Mouse (Mus musculus): ENCODE results near the gene Lmf1.

Gene Lmf1

DNA sequence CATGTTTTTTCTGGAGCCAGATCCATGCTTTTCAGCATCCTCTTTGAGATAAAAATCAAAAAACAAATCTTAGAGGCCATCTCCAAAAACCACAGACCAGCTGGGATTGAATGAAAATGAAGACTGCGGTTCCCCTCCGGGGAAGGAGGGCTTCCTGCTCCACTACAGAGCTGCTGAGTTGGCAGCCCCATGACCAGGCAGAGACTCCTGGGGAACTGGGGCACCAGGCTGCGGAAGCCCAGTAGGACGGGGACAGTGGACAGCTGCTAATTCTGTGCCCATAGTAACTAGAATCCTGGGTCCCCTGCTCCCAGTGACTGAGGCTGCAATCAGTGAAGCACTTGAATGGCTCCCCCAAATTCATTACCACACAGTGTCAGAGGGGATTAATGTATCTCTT is 102.8 kb downstream of the Lmf1 start:
- ATAC-seq (ENCODE audit: insufficient number of reproducible peaks, low FRiP score, low TSS enrichment): no peak

DNA sequence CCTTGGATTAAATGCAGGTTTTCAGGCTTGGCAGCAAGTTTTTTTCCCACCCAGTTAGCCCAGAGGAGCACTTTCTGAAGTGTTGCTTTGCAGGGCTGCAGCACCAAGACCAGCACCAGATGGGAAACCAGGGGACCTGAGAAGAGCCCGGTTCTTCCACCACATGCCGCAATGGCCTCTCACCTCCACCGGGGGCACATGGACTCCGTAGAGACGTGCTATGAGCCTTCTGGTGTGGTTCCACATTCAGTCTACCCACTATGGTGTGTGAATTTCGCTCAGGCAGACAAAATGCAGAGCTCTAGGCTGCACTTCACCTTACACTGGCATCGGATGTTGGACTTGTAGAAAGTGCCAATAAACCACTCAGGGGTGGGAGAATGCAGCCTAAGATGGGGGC is 107.4 kb downstream of the Lmf1 start:
- ATAC-seq (ENCODE audit: insufficient number of reproducible peaks, low FRiP score, low TSS enrichment): no peak

DNA sequence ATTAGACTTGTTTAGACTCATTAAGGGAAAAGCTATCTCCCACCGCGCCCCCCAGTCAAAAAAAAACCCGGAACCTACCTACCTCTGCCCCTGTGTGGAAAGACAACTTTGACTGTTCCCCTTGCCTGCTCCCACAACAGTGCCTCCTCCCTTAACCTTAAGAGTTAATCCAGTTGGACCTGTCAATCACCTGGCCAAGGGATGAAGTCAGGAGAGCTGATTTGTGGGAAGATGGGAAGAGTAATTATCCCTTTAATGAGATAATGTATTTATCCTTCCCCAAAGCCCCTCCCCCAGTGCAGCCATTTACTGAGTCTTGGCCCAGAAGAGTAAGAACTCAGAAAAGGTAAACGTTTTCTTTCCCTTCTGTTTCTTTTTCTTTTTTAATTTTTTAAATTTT is 110.0 kb downstream of the Lmf1 start:
- ATAC-seq (ENCODE audit: insufficient number of reproducible peaks, low FRiP score, low TSS enrichment): no peak

DNA sequence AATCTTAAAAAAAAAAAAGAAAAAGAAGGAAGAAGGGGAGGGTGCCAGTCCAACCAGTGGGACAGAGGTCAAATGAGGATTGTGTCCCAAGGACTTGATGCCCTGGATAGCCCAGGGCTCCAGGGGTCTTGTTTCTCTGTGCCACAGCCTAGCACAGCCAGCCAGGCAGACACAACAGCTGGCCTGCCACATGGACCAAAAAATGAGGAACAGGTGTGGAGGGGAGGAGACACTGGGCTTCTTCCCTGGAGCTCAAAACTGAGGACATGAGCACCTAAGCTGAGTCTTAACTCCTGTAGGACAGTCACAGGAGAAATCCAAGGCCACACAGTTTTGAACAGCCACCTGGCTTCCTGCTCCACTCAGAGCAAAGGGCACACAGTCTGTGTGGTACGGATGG is 117.4 kb downstream of the Lmf1 start:
- no peak for ATAC-seq (ENCODE audit: insufficient number of reproducible peaks, low FRiP score, low TSS enrichment)

DNA sequence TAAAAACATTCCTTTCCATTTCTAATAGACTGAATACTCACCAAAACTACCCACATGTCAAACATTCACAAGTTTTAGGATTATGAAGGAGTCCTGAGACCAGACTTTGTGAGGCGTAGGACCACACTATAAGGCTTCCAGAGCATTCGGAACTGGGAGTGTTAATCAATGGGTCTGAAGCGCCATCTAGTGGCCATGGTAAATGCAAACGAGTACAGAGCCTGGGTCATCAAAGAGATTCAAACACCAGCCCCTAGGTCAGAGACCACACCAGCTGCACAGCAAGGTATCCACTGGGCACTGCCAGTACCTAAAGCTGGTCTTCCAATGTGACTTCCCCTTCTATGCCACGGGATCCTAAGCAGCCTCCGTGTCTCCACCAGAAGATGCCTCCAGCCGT is 119.6 kb downstream of the Lmf1 start:
- peak; percentile 26; the same call in 1 of the 2 replicates for ATAC-seq (ENCODE audit: insufficient number of reproducible peaks, low FRiP score, low TSS enrichment)

DNA sequence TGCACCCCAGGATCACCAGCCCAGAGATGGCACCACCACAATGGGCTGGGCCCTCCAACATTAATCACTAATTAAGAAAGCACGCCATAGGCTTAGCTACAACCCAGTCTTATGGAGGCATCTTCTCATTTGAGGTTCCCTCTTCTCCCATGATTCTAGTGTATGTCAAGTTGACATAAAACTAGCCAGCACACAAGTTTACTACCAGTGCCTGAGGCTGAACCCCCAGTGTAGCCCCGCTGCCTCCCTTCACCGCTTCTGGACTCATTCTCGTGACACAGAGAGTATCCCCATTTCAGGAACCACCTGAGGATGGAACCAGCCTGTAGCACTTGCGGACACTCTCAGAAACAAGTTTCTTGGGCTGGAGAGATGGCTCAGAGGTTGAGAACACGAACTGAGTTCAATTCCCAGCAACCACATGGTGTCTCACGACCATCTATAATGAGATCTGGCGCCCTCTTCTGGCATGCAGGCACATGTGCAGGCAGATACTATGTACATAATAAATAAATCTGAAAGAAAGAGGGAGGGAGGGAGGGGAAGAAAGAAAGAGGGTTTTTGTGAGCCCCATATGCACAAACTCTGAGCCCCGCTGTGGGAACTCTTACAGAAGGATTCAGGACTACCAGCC is 122.1 kb downstream of the Lmf1 start:
- no peak for ATAC-seq (ENCODE audit: insufficient number of reproducible peaks, low FRiP score, low TSS enrichment)

DNA sequence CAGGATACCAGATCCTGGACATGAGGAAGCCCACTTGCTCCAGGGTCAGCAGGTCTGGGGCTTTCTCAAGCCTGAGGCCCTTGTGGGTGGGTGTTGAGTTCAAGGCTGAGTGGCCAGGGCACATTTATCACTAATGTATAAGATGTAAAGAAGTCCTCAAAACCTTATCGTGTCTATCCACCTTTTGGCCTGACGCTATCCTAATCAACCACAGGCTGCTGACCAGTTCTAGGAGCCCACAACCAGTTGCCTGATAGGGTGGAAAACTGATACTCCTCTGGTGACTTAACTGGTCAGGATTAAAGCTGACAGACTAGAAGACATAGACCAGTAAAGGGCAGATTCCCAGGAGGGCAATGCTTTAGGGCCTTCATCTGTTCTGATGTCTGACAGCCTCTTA is 131.1 kb downstream of the Lmf1 start:
- no peak for ATAC-seq (ENCODE audit: insufficient number of reproducible peaks, low FRiP score, low TSS enrichment)

DNA sequence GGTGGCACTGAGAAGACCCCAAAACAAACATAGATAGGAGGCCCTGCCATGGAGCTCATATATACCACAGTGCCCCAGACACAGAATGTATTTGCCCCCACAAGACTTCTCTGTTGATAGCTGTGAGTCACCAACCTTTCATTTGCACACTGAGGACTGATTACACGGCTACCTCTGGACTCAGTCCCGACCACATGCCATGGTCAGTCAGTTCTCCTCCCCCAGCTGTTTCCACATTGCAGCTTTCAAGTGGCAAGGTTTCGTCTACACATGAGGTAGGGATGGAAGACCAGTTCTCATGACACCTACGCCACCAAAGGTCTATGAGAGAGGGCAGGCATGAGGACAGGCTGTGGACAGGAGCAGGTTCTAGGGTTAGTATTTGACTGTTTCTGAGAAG is 132.3 kb downstream of the Lmf1 start:
- no peak for ATAC-seq (ENCODE audit: insufficient number of reproducible peaks, low FRiP score, low TSS enrichment)

Measured in cerebellum, adult (tissue).